Mouse (Mus musculus) thymus, postnatal 36 days (tissue): ENCODE measurements around the gene Sec24d.

Experiments
- DNase-seq, 2 experiments: peaks; one replicate each; pipeline ENCODE4 v3.0.0; 2022; ENCODE audit warnings: mixed read lengths in 2 of 2

Gene Sec24d

GRCm38 (mm10) chr3:123411821-123412578 is 144.7 kb downstream of the Sec24d start:
- no peak for DNase-seq

- no peak for DNase-seq
Observed at GRCm38 (mm10) chr3:123413173-123413572, 145.9 kb downstream of the Sec24d start.
